Mouse (Mus musculus): ENCODE measurements at regions not wholly inside any gene's neighbourhood (a gene's known extent, or its start where the extent isn't known, plus 50 kb on each side); places are given as distances from the start of the nearest gene placed in this dataset.

DNA sequence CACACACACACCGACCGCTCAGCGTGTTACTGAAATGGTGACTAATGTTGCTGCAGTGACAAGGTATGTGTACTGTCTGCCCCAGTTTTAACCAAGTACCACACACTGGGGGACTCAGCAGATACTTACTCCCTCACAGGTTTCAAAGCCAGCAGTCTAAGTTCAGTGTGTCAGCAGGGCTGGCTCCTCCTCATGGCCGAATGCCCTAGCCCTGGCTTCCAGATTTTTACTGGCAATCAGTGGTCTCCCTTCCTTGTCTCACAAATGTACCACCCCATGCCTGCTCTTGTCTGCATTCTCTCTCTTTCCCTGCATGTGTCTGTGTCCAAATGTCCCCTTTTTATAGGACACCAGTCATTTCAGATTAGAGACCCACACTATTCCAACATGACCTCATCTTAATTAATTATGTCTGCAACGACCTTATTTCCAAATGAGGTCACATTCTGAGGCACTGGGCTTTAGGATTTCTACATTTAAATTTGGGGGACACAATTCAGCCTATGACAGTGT is 114.7 kb downstream of the Uri1 start:
- no peak overlapping the region for H3K27ac ChIP-seq
- no peak for DNase-seq (ENCODE audit: extremely low spot score in 1 of 2, low spot score in 2 of 2)
- intact Hi-C loops (cut with DNase I), result no loop called here
- no peak for TF ChIP-seq CTCF (IDR thresholded peaks at IDR 0.05)
- H3K4me3 ChIP-seq, result no peak overlapping the region

DNA sequence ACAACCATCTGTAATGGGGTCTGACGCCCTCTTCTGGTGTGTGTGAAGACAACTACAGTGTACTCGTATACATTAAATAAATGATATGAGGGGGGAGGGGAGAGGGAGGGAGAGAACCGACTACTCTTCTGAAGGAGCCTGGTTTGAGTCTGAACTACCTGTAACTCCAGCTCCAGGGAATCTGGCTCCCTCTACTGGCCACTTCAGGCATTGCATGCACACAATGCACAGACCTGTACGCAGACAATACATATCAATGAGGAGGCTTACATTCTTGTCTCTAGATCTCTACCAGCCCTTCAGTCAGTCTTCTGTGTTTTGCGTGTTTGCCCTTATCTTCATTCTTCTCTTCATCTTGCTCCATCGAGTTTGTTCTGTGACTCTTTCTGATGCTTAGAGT is 120.4 kb upstream of the Zfp536 start:
- TF ChIP-seq CTCF (IDR thresholded peaks at IDR 0.05), result peak; percentile 50
- Histone ChIP-seq H3K4me3 (no peak overlapping the region), H3K27ac (no peak overlapping the region)
- no peak for DNase-seq (ENCODE audit: extremely low spot score in 1 of 2, low spot score in 2 of 2)
- intact Hi-C loops (cut with DNase I), result no loop called here

DNA sequence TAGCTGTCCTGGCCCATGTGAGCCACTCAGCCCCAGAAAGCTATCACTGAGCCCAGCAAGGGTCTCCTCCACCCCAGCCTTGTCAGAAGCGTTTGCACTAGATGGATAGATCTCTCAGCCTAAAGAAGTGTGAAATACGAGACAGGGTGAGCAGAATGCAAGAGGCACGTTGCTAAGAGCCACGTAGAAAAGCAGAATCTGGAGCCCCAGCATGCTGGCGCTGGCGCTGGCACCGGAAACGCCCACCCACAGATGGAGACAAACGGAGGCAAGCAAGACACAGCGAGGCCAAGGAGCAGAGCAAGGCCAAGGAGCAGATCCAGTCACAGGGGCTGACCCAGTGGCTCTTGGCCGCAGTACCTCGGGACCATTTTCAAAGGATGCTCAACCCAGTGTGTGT is 100.9 kb upstream of the Zfp536 start:
- H3K4me3 ChIP-seq, result no peak overlapping the region
- H3K27ac ChIP-seq, result no peak overlapping the region
- intact Hi-C loops (cut with DNase I), result no loop called here
- DNase-seq (ENCODE audit: extremely low spot score in 1 of 2, low spot score in 2 of 2), result peak; percentile 15 to 21
- TF ChIP-seq CTCF (IDR thresholded peaks at IDR 0.05), result no peak

DNA sequence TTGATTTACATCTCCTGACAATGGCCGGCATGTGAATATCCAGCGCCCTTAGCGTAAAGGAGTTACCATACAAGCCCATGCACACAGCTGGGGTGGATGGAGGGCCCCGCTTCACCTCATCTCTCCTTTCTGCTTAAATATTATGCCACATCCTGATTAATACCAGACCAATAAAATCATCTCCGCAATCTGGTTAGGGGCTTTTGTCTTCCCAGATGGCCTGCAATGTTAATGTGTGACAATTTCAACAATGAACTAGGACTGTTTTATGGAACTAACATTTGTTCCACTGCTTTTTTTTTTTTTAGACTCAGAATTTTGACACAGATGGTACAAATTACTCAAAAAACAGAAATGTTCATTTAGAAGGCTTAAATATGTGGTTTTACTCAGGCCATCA is 97.5 kb upstream of the Zfp536 start:
- DNase-seq (ENCODE audit: extremely low spot score in 1 of 2, low spot score in 2 of 2), result no peak
- intact Hi-C loops (cut with DNase I), result no loop called here
- H3K4me3 ChIP-seq, result no peak overlapping the region
- no peak for TF ChIP-seq CTCF (IDR thresholded peaks at IDR 0.05)
- H3K27ac ChIP-seq, result no peak overlapping the region

DNA sequence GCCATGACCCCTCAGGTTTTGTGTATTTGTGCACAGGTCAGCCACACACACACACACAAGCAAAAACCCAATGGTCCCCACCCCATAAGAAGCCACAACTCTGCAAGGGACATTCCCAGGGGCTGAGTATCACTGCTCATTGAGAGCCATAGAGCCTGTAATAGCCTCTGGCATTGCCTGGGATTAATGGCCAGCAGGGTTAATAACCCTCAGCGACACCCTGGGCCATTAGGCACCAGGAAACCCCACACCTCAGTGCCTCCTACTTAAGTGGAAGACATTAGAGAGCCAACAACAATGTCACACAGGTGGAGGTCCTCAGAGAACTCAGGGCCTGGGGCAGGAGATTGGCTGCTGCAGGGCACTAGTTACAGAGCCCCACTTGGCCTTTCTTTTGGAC is 93.0 kb upstream of the Zfp536 start:
- DNase-seq (ENCODE audit: extremely low spot score in 1 of 2, low spot score in 2 of 2), result no peak
- Histone ChIP-seq H3K27ac (no peak overlapping the region), H3K4me3 (no peak overlapping the region)
- no peak for TF ChIP-seq CTCF (IDR thresholded peaks at IDR 0.05)
- intact Hi-C loops (cut with DNase I), result no loop called here

DNA sequence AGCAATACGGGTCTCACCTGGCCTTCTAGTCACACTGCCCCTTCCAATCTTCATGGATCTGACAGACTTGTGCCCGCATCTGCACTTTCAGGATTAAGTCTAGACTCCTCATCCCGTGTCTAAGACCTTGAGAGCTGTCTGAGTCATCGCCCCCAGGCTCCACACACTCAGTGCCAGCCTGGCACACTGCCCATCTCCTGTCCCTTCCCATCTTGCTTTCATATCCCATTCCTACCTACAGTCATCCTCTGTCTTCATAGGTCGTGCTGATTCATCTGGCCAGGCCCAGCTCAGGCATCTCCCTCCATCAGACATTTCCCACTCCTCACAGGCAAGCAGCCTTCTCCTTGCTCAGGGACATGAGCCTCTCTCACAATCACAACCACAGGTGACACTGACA is 78.0 kb upstream of the Zfp536 start:
- H3K27ac ChIP-seq, result no peak overlapping the region
- no peak for DNase-seq (ENCODE audit: extremely low spot score in 1 of 2, low spot score in 2 of 2)
- intact Hi-C loops (cut with DNase I), result no loop called here
- no peak for TF ChIP-seq CTCF (IDR thresholded peaks at IDR 0.05)
- H3K4me3 ChIP-seq, result no peak overlapping the region

DNA sequence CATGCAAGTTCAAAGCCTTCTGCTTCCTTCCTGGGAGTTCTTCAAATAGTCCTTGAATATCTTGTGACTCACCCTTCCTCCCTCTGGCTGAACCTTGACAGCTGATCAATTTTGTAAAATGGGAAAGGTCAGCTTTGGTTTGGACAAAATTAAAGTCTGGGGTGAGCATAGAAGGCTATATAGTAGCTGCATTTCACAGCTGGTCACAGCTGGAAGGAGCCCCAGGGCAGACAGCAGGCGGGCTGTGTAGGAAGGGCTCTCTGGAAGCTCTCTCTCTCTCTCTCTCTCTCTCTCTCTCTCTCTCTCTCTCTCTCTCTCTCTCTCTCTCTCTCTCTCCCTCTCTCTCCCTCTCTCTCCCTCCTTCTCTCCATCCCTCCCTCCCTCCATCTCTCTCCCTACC is 71.8 kb upstream of the Zfp536 start:
- H3K4me3 ChIP-seq, result no peak overlapping the region
- H3K27ac ChIP-seq, result no peak overlapping the region
- no peak for TF ChIP-seq CTCF (IDR thresholded peaks at IDR 0.05)
- intact Hi-C loops (cut with DNase I), result no loop called here
- DNase-seq (ENCODE audit: extremely low spot score in 1 of 2, low spot score in 2 of 2), result no peak

DNA sequence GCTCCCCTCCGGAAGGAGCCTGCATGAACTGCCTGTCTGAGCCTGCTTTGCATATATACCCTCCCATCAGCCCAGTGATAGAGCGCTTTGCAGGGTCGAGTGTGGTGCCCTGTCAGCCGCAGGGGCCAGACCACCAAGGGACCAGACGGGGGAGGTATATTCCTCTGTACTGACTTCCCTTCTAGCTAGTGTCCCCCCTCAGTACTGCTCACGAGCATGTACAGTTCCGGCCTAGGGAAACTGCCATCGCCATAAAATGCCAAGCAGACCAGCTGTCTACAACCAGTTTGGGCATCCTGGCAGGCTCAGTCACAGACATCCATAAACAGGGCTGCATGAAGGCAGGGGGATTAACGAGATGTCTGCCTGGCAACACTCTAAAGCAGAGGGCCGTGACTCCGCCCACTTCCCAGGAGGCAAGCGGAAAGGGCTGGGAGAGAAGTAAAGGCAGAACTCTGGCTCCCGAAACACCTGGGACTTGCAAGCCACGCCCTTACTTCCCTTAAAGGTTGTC is 68.6 kb upstream of the Zfp536 start:
- no peak for DNase-seq (ENCODE audit: extremely low spot score in 1 of 2, low spot score in 2 of 2)
- TF ChIP-seq CTCF (IDR thresholded peaks at IDR 0.05), result no peak
- intact Hi-C loops (cut with DNase I), result no loop called here
- Histone ChIP-seq H3K4me3 (no peak overlapping the region; the same call in 1 of the 2 replicates), H3K27ac (no peak overlapping the region)

DNA sequence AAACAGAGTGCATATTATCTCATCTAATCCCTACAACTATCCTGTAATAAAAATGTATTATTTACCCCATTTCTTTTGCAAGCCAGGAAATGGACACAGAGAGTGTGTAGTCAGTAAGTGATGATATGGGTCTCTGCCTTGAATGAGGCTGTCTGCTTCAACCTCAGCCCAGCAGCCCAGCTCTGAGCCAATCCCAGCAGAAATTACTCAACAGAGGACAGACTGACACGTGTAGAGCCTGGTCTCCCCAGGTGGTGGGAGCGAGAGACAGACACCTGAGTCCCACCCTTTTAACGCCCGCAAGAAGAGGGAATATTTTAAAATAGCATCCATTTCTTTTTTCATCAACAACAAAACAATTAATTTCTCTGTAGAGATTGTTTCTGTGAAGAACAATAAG is 68.1 kb upstream of the Zfp536 start:
- Histone ChIP-seq H3K27ac (no peak overlapping the region), H3K4me3 (no peak overlapping the region; the same call in 1 of the 2 replicates)
- no peak for TF ChIP-seq CTCF (IDR thresholded peaks at IDR 0.05)
- DNase-seq (ENCODE audit: extremely low spot score in 1 of 2, low spot score in 2 of 2), result no peak
- intact Hi-C loops (cut with DNase I), result no loop called here

DNA sequence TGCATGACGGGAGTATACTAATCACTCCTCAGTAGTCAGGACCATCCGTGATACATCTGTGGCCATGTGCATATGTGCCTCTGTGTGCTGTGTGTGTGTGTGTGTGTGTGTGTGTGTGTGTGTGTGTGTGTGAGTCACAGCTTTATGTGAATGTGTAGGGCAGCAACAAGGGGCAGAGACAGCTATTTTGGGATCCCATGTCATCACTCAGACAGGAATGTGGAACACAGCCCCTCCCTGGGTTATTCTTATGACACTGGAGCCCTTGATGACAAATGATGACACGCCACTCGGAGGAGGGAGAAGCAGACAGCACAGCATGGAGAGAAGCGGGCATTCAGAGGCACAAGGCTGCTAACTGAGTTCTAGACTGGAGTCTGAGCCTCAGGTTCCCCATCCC is 64.4 kb upstream of the Zfp536 start:
- DNase-seq (ENCODE audit: extremely low spot score in 1 of 2, low spot score in 2 of 2), result no peak
- Histone ChIP-seq H3K4me3 (no peak overlapping the region), H3K27ac (no peak overlapping the region)
- TF ChIP-seq CTCF (IDR thresholded peaks at IDR 0.05), result no peak
- intact Hi-C loops (cut with DNase I), result no loop called here

DNA sequence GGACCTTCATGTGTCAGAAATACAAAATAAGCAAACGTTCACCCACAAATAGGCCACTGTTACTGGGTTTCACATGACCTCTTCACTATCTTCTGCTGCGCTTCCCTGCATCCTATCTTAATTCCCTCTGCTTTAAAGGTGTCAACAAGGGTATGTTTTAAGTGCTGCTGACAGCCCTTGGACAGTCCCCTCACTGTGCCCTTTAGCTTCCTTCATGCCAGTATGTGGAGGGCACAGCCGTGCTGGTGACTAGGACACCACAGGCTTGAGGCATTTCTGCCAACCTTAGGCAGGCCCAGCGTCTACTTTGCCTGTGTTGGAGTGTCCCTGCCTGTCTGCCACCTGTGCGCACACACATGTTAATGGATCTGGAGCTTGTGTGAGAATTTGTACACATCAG is 63.9 kb upstream of the Zfp536 start:
- no peak for DNase-seq (ENCODE audit: extremely low spot score in 1 of 2, low spot score in 2 of 2)
- H3K4me3 ChIP-seq, result no peak overlapping the region
- intact Hi-C loops (cut with DNase I), result no loop called here
- no peak overlapping the region for H3K27ac ChIP-seq
- no peak for TF ChIP-seq CTCF (IDR thresholded peaks at IDR 0.05)

DNA sequence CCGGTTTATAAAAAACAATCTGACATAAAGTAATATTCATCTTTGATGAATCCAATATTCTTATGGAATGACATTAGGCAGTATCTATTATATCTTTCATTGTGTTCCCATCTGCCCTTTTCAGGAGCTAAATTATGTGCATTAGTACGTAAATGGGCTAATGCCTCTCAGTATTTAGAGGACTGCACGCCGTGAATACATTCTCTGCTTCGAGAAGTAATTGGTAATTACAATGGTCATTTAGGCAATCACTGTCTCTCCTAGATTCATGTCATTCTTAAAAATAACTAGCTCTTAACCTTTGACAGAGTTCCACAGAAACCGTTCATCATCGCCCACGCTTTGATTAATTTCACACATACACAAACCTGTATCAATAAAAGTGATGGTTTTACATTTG is 60.0 kb upstream of the Zfp536 start:
- Histone ChIP-seq H3K27ac (no peak overlapping the region), H3K4me3 (no peak overlapping the region)
- DNase-seq (ENCODE audit: extremely low spot score in 1 of 2, low spot score in 2 of 2), result no peak
- intact Hi-C loops (cut with DNase I), result no loop called here
- no peak for TF ChIP-seq CTCF (IDR thresholded peaks at IDR 0.05)

DNA sequence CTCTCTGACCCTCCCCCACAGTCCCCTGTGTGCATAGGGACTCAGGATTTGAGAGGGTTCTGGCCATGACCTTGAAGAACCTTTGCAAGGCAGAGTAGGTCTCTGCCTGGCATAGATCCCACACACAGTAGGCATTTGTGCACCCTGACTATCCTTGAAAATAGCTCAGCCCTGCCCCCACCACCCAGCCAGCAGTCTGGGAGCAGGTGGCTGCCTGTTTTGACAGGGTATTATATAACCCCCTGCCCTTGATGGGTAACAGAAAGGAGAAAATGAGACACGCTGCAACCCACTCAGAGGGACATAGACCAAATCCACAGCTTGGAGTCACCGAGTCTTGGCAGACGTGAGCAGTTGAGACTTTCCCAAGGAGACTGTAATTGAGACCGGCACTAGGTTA is 58.9 kb upstream of the Zfp536 start:
- DNase-seq (ENCODE audit: extremely low spot score in 1 of 2, low spot score in 2 of 2), result no peak
- H3K4me3 ChIP-seq, result no peak overlapping the region
- no peak overlapping the region for H3K27ac ChIP-seq
- TF ChIP-seq CTCF (IDR thresholded peaks at IDR 0.05), result no peak
- intact Hi-C loops (cut with DNase I), result no loop called here

Measured in left cerebral cortex, adult 2 months (tissue).